Mouse (Mus musculus): ENCODE measurements at regions not wholly inside any gene's neighbourhood (a gene's known extent, or its start where the extent isn't known, plus 50 kb on each side); places are given as distances from the start of the nearest gene placed in this dataset.

DNA sequence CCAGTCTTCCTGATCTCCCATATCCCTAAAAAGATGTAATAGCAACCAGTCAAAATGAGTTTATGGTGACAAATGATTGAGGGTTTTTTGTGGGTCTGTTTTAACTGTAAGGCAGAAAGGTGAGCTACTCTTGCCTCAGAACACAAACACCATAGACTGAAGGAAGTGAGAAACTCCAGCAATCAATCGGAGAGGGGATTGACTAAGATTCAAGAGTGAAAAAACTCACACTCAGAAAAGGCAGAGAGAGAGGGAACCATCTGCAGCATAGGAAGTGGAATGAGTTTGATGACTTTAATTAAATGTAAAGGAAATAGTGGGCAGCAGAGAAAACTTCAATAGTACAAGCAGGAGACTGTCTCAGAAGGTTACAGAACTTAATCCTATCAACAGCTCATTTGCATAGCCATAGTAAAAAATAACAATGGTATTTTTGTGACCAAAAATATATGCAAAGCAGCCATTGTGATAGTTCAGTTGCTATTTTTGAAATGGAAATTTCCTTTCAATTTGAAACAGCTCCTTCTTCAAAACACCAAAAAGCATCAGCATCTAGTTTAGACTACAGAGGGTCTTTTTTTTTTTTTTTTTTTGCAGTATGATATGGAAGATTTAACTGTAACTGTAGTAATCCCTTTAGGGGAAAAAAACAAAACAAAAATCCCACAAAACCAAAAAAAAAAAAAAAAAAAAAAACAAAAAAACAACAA lies 442.9 kb upstream of the Tenm2 start:
- no peaks in the 10 kb centered on the region for H3K9me3 ChIP-seq (ENCODE audit: low read length)
- H3K36me3 ChIP-seq (ENCODE audit: insufficient read depth, low read length): no peaks in the 10 kb centered on the region
- no peaks in the 10 kb centered on the region for H3K27me3 ChIP-seq (ENCODE audit: insufficient read depth, low read length)
- no peak overlapping the region for H3K4me3 ChIP-seq (replicated peaks; ENCODE audit: low read length)
- TF ChIP-seq NANOG (IDR thresholded peaks at IDR 0.05; ENCODE audit: borderline replicate concordance, low read length) (no peak), POU5F1 (IDR thresholded peaks at IDR 0.05; ENCODE audit: borderline replicate concordance, low read length) (no peak), CTCF (conservative IDR thresholded peaks at IDR 0.05; ENCODE audit: low read length) (no peak)
- H3K4me1 ChIP-seq (replicated peaks; ENCODE audit: low read depth, low read length): no peaks in the 10 kb centered on the region

DNA sequence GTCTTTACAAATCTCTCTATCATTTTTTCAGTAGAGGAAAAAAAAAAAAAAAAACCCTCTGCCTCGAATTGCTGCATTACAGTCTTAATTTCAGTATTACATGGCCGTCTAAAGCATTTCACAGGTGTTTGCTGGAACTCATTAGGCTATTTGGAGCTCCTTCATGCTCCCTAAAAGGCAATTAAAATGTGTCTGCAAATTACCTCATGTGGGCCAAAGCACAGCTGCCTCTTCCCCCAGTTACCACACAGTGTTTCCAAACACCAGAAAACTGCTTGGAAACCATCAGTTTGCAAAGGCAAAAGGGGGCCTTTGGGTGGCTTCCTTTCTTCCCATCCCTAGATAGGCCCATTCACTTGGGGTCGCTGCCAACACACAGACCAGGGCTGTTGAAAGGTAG lies 435.6 kb upstream of the Tenm2 start:
- Histone ChIP-seq H3K9me3 (ENCODE audit: low read length) (no peaks in the 10 kb centered on the region), H3K4me1 (replicated peaks; ENCODE audit: low read depth, low read length) (no peaks in the 10 kb centered on the region), H3K27me3 (ENCODE audit: insufficient read depth, low read length) (no peaks in the 10 kb centered on the region), H3K4me3 (replicated peaks; ENCODE audit: low read length) (no peak overlapping the region), H3K36me3 (ENCODE audit: insufficient read depth, low read length) (no peaks in the 10 kb centered on the region)
- TF ChIP-seq CTCF (conservative IDR thresholded peaks at IDR 0.05; ENCODE audit: low read length) (no peak), NANOG (IDR thresholded peaks at IDR 0.05; ENCODE audit: borderline replicate concordance, low read length) (no peak), POU5F1 (IDR thresholded peaks at IDR 0.05; ENCODE audit: borderline replicate concordance, low read length) (no peak)

DNA sequence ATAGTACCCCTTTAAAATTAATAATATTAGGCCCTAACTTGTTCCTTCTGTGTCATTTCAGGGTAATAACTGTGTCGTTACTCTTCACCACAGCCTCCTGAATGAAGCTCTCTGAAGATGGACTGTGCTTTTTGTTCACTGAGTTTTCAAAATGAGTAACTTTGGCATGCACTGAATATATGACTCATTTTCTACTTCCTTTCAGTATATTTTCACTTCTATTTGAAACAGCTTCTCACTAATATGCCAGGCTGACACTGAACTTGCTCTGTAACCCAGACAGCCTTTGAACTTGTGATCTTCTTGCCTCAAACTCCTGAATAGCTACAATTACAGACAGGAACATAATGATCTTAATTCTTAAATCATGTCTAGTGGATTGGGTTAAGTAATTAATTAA lies 431.2 kb upstream of the Tenm2 start:
- Histone ChIP-seq H3K36me3 (ENCODE audit: insufficient read depth, low read length) (no peaks in the 10 kb centered on the region), H3K4me3 (replicated peaks; ENCODE audit: low read length) (no peak overlapping the region), H3K4me1 (replicated peaks; ENCODE audit: low read depth, low read length) (no peaks in the 10 kb centered on the region), H3K27me3 (ENCODE audit: insufficient read depth, low read length) (no peaks in the 10 kb centered on the region), H3K9me3 (ENCODE audit: low read length) (no peaks in the 10 kb centered on the region)
- no peak for TF ChIP-seq POU5F1 (IDR thresholded peaks at IDR 0.05; ENCODE audit: borderline replicate concordance, low read length)
- no peak for TF ChIP-seq NANOG (IDR thresholded peaks at IDR 0.05; ENCODE audit: borderline replicate concordance, low read length)

DNA sequence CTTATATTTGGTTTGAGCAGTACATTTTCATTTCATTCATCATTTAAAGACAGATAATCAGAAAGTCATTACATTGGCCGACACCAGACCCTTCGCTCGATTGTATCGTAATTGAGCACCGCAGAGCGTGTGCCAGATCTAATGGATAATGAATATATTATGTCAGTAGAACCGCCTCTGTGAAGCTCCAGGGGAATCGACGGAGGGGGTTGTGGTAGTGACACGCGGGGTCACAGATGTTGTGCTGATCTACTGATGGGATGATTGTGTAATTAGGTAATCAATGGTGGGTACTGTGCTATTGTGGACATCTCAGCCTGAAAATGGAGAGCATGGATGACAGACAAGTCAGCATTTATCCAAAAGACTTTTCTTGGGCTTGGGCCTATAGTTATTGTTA lies 414.3 kb upstream of the Tenm2 start:
- Histone ChIP-seq H3K9me3 (ENCODE audit: low read length) (no peaks in the 10 kb centered on the region), H3K4me3 (replicated peaks; ENCODE audit: low read length) (no peak overlapping the region), H3K4me1 (replicated peaks; ENCODE audit: low read depth, low read length) (no peaks in the 10 kb centered on the region), H3K36me3 (ENCODE audit: insufficient read depth, low read length) (no peaks in the 10 kb centered on the region), H3K27me3 (ENCODE audit: insufficient read depth, low read length) (no peaks in the 10 kb centered on the region)
- TF ChIP-seq POU5F1 (IDR thresholded peaks at IDR 0.05; ENCODE audit: borderline replicate concordance, low read length) (no peak), CTCF (conservative IDR thresholded peaks at IDR 0.05; ENCODE audit: low read length) (no peak), NANOG (IDR thresholded peaks at IDR 0.05; ENCODE audit: borderline replicate concordance, low read length) (no peak)

DNA sequence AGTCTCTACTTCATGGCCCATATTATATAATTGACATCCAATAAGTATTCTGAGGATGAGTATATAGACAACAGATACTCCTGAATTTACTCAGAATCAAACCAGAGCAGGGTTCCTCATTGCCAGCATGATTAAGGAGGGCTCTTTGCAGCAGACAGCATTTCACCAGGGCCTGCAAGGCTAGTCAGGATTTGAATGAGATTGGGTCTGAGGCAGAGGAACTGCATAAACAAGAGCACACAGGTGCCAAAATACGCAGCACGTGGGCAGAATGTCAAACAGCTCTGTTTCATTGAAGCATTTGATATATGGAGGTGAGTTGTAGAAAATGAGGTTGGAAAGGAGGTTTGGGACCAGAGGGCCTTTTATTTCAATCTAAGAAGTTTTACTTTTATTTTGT lies 387.5 kb upstream of the Tenm2 start:
- Histone ChIP-seq H3K27me3 (ENCODE audit: insufficient read depth, low read length) (no peaks in the 10 kb centered on the region), H3K4me3 (replicated peaks; ENCODE audit: low read length) (no peak overlapping the region), H3K36me3 (ENCODE audit: insufficient read depth, low read length) (no peaks in the 10 kb centered on the region), H3K4me1 (replicated peaks; ENCODE audit: low read depth, low read length) (no peaks in the 10 kb centered on the region), H3K9me3 (ENCODE audit: low read length) (no peaks in the 10 kb centered on the region)
- TF ChIP-seq POU5F1 (IDR thresholded peaks at IDR 0.05; ENCODE audit: borderline replicate concordance, low read length) (no peak), CTCF (conservative IDR thresholded peaks at IDR 0.05; ENCODE audit: low read length) (no peak), NANOG (IDR thresholded peaks at IDR 0.05; ENCODE audit: borderline replicate concordance, low read length) (no peak)

DNA sequence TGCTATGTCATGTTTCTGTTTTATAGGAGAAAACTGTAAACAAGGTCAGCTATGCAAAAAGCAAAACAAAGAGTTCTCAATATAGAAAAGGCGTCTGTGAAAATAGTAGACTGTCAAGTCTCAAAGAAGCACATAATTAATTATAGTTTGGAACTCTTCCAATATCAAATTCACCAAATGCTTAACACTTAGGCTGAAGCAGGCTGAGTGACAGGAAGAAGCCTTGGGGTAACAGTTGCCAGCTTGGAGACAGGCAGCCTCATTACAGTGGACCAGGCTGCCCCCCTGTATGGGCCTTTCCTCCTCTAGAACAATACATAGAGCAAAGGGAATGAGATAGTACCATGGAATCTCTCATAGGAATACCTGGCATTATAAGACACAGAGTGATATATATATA lies 364.8 kb upstream of the Tenm2 start:
- Histone ChIP-seq H3K36me3 (ENCODE audit: insufficient read depth, low read length) (no peaks in the 10 kb centered on the region), H3K9me3 (ENCODE audit: low read length) (no peaks in the 10 kb centered on the region), H3K4me3 (replicated peaks; ENCODE audit: low read length) (no peak overlapping the region), H3K27me3 (ENCODE audit: insufficient read depth, low read length) (no peaks in the 10 kb centered on the region), H3K4me1 (replicated peaks; ENCODE audit: low read depth, low read length) (no peaks in the 10 kb centered on the region)
- no peak for TF ChIP-seq CTCF (conservative IDR thresholded peaks at IDR 0.05; ENCODE audit: low read length)
- TF ChIP-seq POU5F1 (IDR thresholded peaks at IDR 0.05; ENCODE audit: borderline replicate concordance, low read length): no peak
- no peak for TF ChIP-seq NANOG (IDR thresholded peaks at IDR 0.05; ENCODE audit: borderline replicate concordance, low read length)

DNA sequence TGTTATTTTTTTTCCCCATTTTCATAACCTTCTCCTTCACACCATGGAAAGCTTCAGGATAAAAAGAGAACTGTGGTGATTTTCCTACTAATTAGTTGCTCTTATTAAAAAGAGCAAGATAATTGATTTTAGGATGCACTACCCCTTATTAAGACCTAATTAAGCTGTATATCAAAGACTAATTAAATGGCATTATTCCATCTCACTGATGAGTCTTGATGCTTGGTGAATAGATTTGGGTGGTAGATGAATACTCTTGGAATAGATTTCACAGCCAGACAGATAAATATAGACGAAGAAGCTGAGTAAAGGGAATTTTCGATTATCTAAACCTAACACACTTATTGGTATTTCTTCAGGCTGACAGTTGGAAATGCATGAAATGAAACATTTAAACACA lies 346.5 kb upstream of the Tenm2 start:
- no peak overlapping the region for H3K4me3 ChIP-seq (replicated peaks; ENCODE audit: low read length)
- no peaks in the 10 kb centered on the region for H3K4me1 ChIP-seq (replicated peaks; ENCODE audit: low read depth, low read length)
- H3K9me3 ChIP-seq (ENCODE audit: low read length): no peaks in the 10 kb centered on the region
- no peaks in the 10 kb centered on the region for H3K27me3 ChIP-seq (ENCODE audit: insufficient read depth, low read length)
- H3K36me3 ChIP-seq (ENCODE audit: insufficient read depth, low read length): no peaks in the 10 kb centered on the region
- TF ChIP-seq POU5F1 (IDR thresholded peaks at IDR 0.05; ENCODE audit: borderline replicate concordance, low read length) (no peak), NANOG (IDR thresholded peaks at IDR 0.05; ENCODE audit: borderline replicate concordance, low read length) (no peak), CTCF (conservative IDR thresholded peaks at IDR 0.05; ENCODE audit: low read length) (no peak)

DNA sequence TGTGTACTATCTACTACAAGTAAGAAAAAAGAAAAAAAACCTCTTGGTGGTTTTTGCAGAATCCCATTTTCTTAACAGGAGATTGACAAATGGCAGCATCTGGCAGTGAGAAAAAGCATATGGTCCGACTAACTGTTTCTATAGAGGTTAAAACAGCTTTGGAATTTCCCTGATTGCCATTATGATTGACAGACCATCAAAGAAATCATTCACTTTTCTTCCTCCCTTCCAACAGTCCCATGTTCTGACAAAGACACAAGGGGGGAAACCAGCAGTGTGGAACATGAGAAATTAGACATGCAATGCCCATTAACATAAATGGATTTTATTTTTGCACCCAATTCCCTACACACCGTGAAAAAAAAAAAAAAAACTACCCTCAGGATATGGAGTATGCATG lies 297.9 kb upstream of the Tenm2 start:
- no peaks in the 10 kb centered on the region for H3K4me1 ChIP-seq (replicated peaks; ENCODE audit: low read depth, low read length)
- no peaks in the 10 kb centered on the region for H3K9me3 ChIP-seq (ENCODE audit: low read length)
- no peaks in the 10 kb centered on the region for H3K36me3 ChIP-seq (ENCODE audit: insufficient read depth, low read length)
- no peak overlapping the region for H3K4me3 ChIP-seq (replicated peaks; ENCODE audit: low read length)
- H3K27me3 ChIP-seq (ENCODE audit: insufficient read depth, low read length): no peaks in the 10 kb centered on the region
- TF ChIP-seq NANOG (IDR thresholded peaks at IDR 0.05; ENCODE audit: borderline replicate concordance, low read length) (no peak), POU5F1 (IDR thresholded peaks at IDR 0.05; ENCODE audit: borderline replicate concordance, low read length) (no peak)

DNA sequence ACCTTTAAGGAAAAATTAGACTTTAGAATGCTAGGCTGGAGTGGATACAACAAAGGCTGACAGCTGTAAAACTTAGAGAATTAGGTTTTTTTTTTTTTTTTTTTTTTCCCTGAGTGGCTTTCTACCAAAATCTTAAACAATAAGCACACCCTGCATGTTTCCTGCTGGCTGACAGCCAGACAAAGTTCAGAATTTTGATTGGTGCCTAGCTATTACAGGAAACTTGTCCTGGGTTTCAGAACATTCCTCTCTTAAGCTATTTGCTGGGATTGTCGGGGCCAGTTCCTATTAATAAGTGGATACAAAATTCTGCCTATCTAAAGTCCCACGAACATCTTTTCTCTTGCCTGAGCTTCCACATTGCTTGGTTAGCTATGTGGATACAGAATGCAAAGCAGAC lies 296.7 kb upstream of the Tenm2 start:
- TF ChIP-seq POU5F1 (IDR thresholded peaks at IDR 0.05; ENCODE audit: borderline replicate concordance, low read length) (no peak), NANOG (IDR thresholded peaks at IDR 0.05; ENCODE audit: borderline replicate concordance, low read length) (no peak), CTCF (conservative IDR thresholded peaks at IDR 0.05; ENCODE audit: low read length) (no peak)
- no peak overlapping the region for H3K4me3 ChIP-seq (replicated peaks; ENCODE audit: low read length)
- no peaks in the 10 kb centered on the region for H3K27me3 ChIP-seq (ENCODE audit: insufficient read depth, low read length)
- H3K36me3 ChIP-seq (ENCODE audit: insufficient read depth, low read length): no peaks in the 10 kb centered on the region
- no peaks in the 10 kb centered on the region for H3K9me3 ChIP-seq (ENCODE audit: low read length)
- H3K4me1 ChIP-seq (replicated peaks; ENCODE audit: low read depth, low read length): no peaks in the 10 kb centered on the region

Data from E14TG2a.4 (cell line).